Mouse (Mus musculus) kidney, adult 8-10 months (tissue): ENCODE measurements at regions not wholly inside any gene's neighbourhood (a gene's known extent, or its start where the extent isn't known, plus 50 kb on each side); places are given as distances from the start of the nearest gene placed in this dataset.
A peak's percentile ranks its signal among the peaks of the same experiment; 100 is the strongest.
"Not testable (repeated sequence)": the region's sequence is repeated elsewhere in the genome, so short reads cannot be mapped to it uniquely, and the experiment has no call there.

ENCODE experiments used
- DNase-seq, 2 experiments: peaks; one replicate each; pipeline ENCODE4 v3.0.0; 2022

- not testable (repeated sequence) for DNase-seq
Measured at GRCm38 (mm10) chr17:13492239-13492638, 137.9 kb downstream of the Tcp10c start.

GRCm38 (mm10) chr17:13492649-13493277, 138.4 kb downstream of the Tcp10c start:
- DNase-seq, result not testable (repeated sequence)

DNA sequence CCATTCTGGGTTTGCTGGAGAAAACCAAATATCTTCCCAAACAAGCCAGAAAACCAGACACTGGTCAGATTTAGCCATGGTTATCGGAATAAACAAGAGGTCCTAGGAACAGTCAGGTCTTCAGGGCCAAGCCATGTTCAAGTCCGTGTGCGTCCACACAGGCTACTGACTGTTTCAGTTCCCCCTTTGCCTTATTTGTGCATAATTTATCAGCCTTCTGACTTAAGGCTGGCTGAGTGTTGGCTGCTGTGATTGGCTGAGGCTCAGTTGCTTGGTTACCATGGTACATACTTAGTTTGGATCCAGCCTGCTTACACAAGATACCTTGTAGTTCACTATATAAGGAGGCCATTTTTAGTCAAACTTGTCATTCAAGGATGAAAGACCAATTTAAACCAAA, 139.5 kb downstream of the Tcp10c start:
- not testable (repeated sequence) for DNase-seq

- DNase-seq, result not testable (repeated sequence)
Measured at GRCm38 (mm10) chr17:13494475-13494874, 140.1 kb downstream of the Tcp10c start.

DNA sequence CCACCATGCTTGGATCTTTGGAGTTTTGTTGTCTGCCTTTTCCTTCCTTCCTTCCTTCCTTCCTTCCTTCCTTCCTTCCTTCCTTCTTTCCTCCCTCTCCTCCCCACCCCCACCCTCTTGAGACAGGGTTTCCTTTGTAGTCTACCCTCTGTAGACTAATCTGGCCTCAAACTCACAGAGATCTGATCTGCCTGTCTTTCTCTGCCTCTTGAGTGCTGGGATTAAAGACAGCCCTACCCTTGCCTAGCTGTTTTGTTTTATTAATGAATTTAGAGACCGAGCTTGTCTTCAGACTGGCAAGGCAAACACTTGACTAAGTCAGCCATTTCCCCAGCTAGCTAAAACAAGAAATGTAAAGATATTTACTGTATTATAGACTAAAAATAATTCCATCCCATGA, 150.0 kb downstream of the Tcp10c start:
- not testable (repeated sequence) for DNase-seq

GRCm38 (mm10) chr17:13504827-13505268, 150.5 kb downstream of the Tcp10c start:
- DNase-seq, result not testable (repeated sequence)

GRCm38 (mm10) chr17:13507397-13508063, 153.2 kb downstream of the Tcp10c start:
- DNase-seq, result not testable (repeated sequence)

DNA sequence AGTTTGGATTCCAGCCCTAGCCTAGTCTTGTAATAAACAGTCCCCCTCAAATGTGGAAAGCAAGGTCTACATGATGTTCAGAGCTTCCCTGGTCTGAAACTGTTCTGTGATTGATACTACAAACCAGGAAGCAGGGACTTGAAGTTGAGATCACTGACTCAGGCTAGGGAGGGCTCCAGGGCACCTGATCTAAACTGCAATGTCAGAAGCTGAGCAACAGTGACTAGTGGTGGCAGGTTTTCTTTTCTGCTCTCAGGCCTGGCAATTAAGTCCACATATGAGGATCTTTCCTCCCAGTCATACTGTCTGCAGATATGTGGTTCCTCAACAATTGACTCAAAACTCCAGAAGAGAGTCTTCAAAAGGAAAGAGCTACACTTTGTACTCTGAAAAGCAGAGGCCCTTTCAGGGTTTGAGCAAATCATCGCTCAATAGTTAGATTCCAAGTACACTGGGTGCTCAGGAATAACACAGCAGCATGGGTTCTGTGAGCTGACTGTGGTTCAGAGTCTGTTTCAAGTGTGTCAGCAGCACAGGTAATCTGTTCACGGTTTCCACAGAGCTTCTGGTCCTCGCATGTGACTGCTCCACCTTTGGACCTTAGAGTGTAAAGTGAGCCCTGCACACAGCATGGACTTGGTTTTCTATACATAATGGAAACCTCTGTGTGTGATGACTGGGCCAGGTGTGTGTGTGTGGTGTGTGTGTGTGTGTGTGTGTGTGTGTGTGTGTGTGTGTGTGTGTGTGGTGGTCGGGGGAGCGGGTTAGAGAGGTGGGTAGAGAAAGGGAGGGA, 165.2 kb downstream of the Tcp10c start:
- DNase-seq, result not testable (repeated sequence)

DNA sequence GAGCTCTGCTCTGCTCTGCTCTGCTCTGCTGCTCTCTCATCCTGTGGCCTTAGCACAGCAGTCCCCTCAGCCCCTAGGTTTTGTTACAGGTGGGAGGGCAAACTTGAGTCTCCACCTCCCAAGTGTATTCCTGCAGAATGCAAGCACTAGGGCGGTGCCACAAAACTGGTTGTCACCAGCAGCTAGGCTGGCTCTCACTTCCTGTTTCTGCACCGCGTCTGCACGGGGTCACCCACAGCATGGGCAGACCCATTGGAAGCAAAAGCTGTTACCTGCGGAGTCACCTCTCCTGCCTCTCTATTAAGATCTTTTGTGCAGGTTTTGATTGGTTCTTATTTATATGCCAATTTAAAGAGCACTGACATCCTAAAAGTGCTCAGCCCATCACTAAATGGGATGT, 178.2 kb downstream of the Tcp10c start:
- not testable (repeated sequence) for DNase-seq

DNA sequence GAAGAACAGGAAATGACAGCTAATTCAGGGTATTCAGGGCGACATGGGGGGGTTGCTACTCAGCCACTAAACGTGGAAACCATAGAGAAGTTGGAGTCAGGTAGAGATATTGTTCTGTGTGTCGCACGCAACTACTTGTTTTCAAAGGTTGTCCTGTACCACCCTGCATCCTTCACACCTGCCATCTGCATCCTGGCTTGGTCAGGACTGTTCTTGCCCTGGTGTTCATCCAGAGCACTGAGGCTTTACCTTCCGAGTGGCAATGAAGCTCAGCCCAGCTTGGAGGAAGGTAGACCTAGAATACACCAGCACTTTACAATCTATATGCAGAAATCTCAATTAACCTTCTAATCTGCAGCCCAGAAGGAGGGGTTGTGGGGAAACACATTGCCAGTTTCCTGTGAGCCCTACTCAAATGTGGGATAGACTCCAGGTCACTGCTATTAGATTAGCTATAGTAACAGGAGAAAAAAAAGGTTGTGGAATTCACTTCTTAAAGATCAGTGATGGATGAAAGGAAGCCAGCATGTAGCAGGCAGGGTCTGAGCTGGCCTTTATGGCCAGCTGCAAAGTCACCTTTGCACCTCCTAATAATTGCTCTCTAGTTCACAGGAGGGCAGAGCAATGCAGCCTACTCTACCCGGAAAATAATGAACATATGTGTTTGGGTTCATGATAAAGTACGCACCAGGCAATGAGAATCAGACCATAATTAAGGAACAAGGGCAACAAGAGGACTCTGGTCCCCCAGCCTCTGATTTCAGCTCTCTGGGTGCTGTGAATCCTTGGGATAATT, 186.3 kb downstream of the Tcp10c start:
- DNase-seq, result no peak

GRCm38 (mm10) chr17:13541249-13541648, 186.9 kb downstream of the Tcp10c start:
- no peak for DNase-seq

- no peak for DNase-seq
Measured at GRCm38 (mm10) chr17:13542261-13542660, 187.9 kb downstream of the Tcp10c start.

DNA sequence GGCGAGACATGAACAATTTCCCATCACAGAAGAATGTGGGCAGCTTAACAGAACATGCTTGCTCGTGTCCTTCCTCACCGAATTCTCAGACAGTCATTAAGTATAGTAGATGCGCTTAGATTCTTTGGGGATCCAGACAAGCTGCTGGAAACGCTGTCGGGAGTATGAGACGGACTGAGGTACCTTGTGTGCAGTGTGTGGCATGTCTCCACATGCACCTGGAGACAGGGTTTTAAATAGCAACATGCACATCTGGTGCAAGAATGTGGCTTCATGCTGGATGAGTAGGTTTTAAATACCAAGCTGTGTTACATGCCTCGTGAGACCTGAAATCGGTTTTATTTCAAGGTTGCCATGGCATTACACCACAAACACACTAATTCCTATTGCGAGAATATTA, 188.5 kb downstream of the Tcp10c start:
- DNase-seq, result no peak

DNA sequence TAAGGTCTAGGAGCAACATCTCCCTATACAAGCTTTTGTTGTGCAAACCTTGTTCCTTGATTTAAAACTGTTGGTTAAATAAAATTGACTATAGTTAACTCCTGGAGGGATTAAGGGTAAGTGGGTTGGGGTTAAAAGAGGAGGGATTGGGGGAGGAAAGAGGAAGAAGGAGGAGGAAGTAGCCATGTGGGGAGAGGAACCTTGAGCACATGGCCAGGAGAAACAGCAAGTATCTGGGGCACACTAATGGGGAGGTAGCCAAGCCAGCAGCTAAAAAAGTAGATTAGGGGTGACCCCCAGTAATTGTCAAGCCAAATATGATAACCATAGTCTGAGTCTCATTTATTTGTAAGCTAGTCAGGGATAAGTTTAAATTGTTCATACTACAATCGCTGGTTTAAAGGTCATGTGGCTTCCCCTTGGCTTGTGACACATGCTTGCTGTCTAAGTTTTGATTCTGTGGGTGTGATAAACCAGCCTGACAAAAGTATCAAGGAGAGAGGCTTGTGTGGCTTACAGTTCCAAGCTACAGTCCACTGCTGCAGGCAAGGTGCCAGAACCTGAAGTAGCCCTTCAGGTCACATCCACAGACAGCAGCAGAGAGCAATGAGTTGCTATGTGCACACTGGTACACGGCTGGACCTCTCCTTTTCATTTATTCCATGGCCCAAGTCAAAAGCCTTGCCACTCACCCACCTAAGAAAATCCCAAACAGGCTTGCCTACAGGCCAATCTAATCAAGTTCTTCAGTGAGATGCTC, 189.8 kb downstream of the Tcp10c start:
- DNase-seq, result no peak

GRCm38 (mm10) chr17:13546249-13546648, 191.9 kb downstream of the Tcp10c start:
- no peak for DNase-seq

DNA sequence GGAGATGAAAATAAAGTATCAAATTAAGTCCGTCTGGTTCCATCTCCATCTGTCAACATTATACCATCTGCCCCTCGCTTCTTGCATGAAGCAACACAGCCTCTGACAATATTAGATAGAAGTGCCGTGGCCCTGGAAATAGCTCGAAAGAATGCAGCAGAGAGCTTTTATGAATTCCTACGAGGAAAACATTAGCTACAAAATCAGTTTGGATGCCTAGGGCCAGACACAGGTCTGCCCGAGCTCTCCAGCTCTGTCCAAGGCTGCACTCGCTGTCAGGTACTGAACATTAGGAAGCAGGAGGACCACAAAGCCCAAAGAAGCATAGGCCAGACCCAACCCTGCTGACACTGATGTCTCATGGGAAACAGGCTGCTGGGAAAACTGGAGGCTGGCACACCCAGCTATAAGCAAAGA, 192.3 kb downstream of the Tcp10c start:
- no peak for DNase-seq

DNA sequence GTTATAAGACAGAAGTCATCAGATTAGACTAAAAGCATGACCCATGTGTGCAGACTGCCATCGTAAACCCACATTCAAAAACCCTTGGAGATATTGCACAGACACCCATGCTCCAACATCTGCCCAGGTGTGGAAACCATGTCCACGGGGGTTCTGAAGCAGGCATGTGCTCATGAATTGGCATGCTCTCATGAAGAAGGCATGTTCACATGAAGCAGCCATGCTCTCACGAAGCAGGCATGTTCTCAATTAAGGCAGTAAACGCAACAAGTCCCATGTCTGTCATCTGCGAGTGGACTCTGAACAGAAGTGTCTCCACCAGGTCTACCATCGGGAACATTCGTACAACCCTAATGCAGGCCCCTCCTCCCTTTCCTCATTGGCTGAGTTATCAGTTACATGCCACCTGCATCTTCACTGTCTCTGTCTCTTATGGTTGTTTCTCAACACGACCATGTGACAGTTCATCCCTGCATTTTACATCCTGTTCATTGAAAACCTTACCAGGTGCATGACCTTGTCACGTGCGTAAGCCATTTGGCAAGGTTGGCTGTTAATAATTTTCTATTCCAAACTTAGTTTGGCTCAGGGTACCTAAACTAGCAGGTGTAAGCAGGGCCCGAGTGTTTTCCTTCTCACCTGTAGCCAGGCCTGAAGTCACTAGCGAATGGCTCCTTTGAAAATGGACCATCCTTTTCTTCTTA, 193.4 kb downstream of the Tcp10c start:
- peak; percentile 77 to 78 for DNase-seq

DNA sequence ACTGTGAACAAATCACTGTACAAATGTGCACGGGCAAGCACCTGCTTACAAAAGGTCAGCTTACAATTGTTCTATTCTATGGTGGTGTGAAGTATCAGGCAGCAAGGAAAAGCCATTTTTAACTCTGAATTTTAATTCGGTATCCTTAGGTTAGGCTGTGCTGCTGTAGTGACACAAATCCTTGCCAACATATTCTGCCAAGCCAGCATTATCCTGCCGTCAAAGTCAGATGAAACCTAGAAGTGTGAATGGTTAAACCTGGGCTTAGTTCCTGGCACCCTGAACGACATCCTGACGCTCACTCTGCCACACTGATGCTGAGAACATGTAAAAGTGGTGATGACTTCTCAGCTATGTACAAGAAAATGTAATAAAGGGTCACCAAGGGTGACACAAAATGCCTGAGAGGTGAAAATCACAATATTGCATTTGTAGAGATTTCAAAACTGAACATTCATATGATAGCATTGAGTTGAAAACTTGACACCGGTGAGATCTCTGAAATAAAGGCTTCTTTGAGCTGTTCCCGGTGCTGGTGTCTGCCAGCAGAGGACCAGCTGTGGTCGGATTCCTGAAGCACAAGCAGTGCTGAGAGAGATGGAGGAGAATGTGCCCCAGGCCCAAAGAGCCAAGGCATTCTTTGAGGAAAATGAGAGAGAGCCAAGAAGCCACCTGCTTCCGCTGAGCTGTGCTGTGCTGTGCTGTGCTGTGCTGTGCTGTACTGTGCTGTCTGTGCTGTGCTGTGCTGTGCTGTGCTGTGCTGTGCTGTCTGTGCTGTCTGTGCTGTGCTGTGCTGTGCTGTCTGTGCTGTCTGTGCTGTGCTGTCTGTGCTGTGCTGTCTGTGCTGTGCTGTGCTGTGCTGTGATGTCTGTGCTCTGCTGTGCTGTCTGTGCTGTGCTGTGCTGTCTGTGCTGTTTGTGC, 195.9 kb downstream of the Tcp10c start:
- no peak for DNase-seq

- not testable (repeated sequence) for DNase-seq
Measured at GRCm38 (mm10) chr17:13550896-13551267, 196.5 kb downstream of the Tcp10c start.

DNA sequence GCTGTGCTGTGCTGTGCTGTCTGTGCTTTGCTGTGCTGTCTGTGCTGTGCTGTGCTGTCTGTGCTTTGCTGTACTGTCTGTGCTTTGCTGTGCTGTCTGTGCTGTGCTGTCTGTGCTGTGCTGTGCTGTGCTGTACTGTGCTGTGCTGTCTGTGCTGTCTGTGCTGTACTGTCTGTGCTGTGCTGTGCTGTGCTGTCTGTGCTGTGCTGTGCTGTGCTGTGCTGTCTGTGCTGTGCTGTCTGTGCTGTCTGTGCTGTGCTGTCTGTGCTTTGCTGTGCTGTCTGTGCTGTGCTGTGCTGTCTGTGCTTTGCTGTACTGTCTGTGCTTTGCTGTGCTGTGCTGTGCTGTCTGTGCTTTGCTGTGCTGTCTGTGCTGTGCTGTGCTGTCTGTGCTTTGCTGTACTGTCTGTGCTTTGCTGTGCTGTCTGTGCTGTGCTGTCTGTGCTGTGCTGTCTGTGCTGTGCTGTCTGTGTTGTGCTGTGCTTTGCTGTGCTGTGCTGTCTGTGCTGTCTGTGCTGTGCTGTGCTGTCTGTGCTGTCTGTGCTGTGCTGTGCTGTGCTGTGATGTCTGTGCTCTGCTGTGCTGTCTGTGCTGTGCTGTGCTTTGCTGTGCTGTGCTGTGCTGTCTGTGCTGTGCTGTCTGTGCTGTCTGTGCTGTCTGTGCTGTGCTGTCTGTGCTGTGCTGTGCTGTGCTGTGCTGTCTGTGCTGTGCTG, 197.5 kb downstream of the Tcp10c start:
- DNase-seq, result not testable (repeated sequence)
